Comparison of ENCODE assay signal across 24 mouse cellular contexts in the genomic region with DNA sequence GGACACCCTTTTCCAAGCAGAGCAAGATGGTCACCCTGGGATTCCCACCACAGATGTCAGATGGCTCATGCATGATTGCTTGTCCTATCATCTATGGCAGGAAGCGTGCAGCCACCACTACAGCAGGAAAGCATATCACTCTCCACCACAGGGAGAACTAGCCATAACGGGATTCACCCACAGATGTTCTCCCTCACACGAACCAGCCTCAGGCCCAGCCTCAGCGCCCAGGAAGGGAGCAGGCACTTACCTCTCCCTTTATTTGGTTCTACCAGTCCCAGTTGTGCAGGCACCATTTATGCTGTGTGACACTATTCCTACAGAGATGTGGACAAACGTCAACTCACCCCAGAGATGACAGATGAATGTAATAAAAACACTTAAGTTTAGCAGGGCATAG. TPM values are rescaled to one million over a fixed set of nuclear protein-coding genes. Genes with fewer than 3 reads are reported as not detected.
DNase-seq lines count a peak whose midpoint lies in the region; ATAC-seq lines count a peak whose summit lies in the region.
"Had no signal": no experiment of that assay in that cellular context is flagged by ENCODE, and none has a peak within 500 bp of the region (broad histone marks: within the 10 kb centered on the region; RNA-seq: fewer than 3 reads in every experiment).

No protein-coding gene starts in this region.

- intact Hi-C loops in heart, postnatal 10 days (cut with DNase I), result no loop called here

- H3K4me1 ChIP-seq in erythroblast, embryonic 14.5 days (ENCODE audit: control insufficient read depth), result peaks cover 38% of the 10 kb centered on the region

- no peak for ATAC-seq in erythroblast, adult 5-6 weeks (replicated peaks; ENCODE audit: low FRiP score, poor library complexity, severe bottlenecking)
- ATAC-seq in cerebellum, adult (ENCODE audit: insufficient number of reproducible peaks, low FRiP score, low TSS enrichment), result no peak
- ATAC-seq: forebrain, embryonic 14.5 days; inflammation-experienced regulatory T-cells, adult 6 months; midbrain, embryonic 16.5 days had no signal

- no peaks in the 10 kb centered on the region for H3K27me3 ChIP-seq in erythroblast, embryonic 14.5 days (ENCODE audit: control insufficient read depth)
- H3K27me3 ChIP-seq: limb, embryonic 12.5 days; neural tube, embryonic 15.5 days; stomach, embryonic 15.5 days had no signal

- DNase-seq in lung, postnatal 10 days, result peak; percentile 0
- no peak for DNase-seq in lung, postnatal 4 days
- DNase-seq in urinary bladder, postnatal 25 days (ENCODE audit: low spot score), result peak; percentile 2
- no peak for DNase-seq in urinary bladder, postnatal 4 days (ENCODE audit: low spot score in 2 of 2)
- no peak for DNase-seq in heart, postnatal 10 days
- DNase-seq: adrenal gland, adult 2 months; cerebellum, adult 8-10 months; gastrocnemius, postnatal 14 days; kidney, postnatal 4 days; lung, embryonic 14.5 days; right cerebral cortex, postnatal 14 days had no signal

- peaks cover 20% of the 10 kb centered on the region for H3K36me3 ChIP-seq in erythroblast, embryonic 14.5 days (ENCODE audit: control insufficient read depth)

- H3K4me3 ChIP-seq in erythroblast, embryonic 14.5 days (replicated peaks), result peak overlapping the region; percentile 19
- H3K4me3 ChIP-seq: limb, embryonic 12.5 days; neural tube, embryonic 15.5 days had no signal

- H3K9me3 ChIP-seq in erythroblast, embryonic 14.5 days (ENCODE audit: control insufficient read depth, low read length), result no peaks in the 10 kb centered on the region
- H3K9me3 ChIP-seq: limb, embryonic 12.5 days; neural tube, embryonic 15.5 days; stomach, embryonic 15.5 days had no signal

RNA-seq across cellular contexts. Expression of a gene that starts 1.9 kb away (rescaled TPM):
- 2.2 and 2.3 TPM in 2 replicates for polyA plus RNA-seq in erythroblast, embryonic 14.5 days (2012)
- 9.2 and 9.4 TPM in 2 replicates for total RNA-seq in erythroblast, adult 5-6 weeks (2015; ENCODE audit: low replicate concordance)
- total RNA-seq in erythroblast, adult 5-6 weeks (2017; ENCODE audit: low replicate concordance), result 3.7 and 3.9 TPM in 2 replicates
- 10 to 100 TPM; 20.7 TPM for total RNA-seq in heart, postnatal 10 days (2021)

RNA-seq across cellular contexts. Expression of a gene that starts 1.9 kb away (rescaled TPM):
- 0.07 and 0.09 TPM in 2 replicates for polyA plus RNA-seq in erythroblast, embryonic 14.5 days (2012)
- total RNA-seq in erythroblast, adult 5-6 weeks (2015; ENCODE audit: low replicate concordance), result 13.1 and 14.0 TPM in 2 replicates
- total RNA-seq in erythroblast, adult 5-6 weeks (2017; ENCODE audit: low replicate concordance), result 21.1 and 28.6 TPM in 2 replicates
- 10 to 100 TPM; 16.5 to 21.2 TPM for total RNA-seq in heart, postnatal 10 days (2021)

RNA-seq across cellular contexts. Expression of a gene that starts 14.4 kb away (rescaled TPM):
- polyA plus RNA-seq in erythroblast, embryonic 14.5 days (2012), result not detected in 2 replicates
- not detected in 2 replicates for total RNA-seq in erythroblast, adult 5-6 weeks (2015; ENCODE audit: low replicate concordance)
- total RNA-seq in erythroblast, adult 5-6 weeks (2017; ENCODE audit: low replicate concordance), result 2.9 TPM in 1 of 2 replicates, not detected in the other
- total RNA-seq in heart, postnatal 10 days (2021), result 1 to 10 TPM; 4.5 to 5.4 TPM
- polyA plus RNA-seq: embryonic facial prominence, embryonic 11.5 days; heart, embryonic 16.5 days; kidney, embryonic 14.5 days; limb, embryonic 12.5 days; macrophage; neural tube, embryonic 15.5 days had no signal

RNA-seq across cellular contexts. Expression of a gene that starts 19.4 kb away (rescaled TPM):
- 0.22 and 0.32 TPM in 2 replicates for polyA plus RNA-seq in erythroblast, embryonic 14.5 days (2012)
- total RNA-seq in erythroblast, adult 5-6 weeks (2015; ENCODE audit: low replicate concordance), result 14.2 and 20.1 TPM in 2 replicates
- 15.5 and 24.4 TPM in 2 replicates for total RNA-seq in erythroblast, adult 5-6 weeks (2017; ENCODE audit: low replicate concordance)
- 1 to 10 TPM; 6.4 to 8.6 TPM for total RNA-seq in heart, postnatal 10 days (2021)

RNA-seq across cellular contexts. Expression of a gene that starts 33.1 kb away (rescaled TPM):
- 0.01 TPM in 1 of 2 replicates, not detected in the other for polyA plus RNA-seq in erythroblast, embryonic 14.5 days (2012)
- 0.77 and 1.3 TPM in 2 replicates for total RNA-seq in erythroblast, adult 5-6 weeks (2015; ENCODE audit: low replicate concordance)
- total RNA-seq in erythroblast, adult 5-6 weeks (2017; ENCODE audit: low replicate concordance), result 0.28 and 0.85 TPM in 2 replicates
- under 1 TPM; 0.55 to 0.57 TPM for total RNA-seq in heart, postnatal 10 days (2021)

Comparison
In these comparisons a context has a peak if more than half of its experiments do, and no peak if none do; other contexts are left out.
1. DNase-seq: peak in lung, postnatal 10 days (single experiment) and urinary bladder, postnatal 25 days (single experiment); none in lung, postnatal 4 days (0 of 2), urinary bladder, postnatal 4 days (0 of 2) and heart, postnatal 10 days (0 of 2).